ENCODE assay signal across 9 mouse cellular contexts in the genomic region with DNA sequence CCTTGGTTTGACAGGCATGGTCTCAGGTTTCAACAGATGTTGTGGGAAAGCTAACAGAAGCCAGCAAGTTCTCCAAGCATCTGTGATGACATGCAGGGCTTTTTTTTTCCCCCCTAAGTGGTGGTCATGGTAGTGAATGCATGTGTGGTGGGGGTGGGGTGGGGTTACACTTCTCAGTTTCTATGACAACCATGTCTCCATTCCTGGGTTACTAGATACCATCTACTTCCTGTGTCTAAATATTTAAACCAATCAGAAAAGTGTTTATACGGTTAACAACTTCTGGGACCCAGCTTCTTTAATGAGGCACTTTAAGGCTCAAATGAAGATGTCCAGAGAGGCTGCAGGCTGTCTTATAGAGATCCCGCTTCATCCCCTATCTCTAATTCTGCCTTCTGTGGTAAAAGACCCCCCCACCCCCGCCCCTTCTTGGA. TPM values are rescaled to one million over a fixed set of nuclear protein-coding genes. Genes with fewer than 3 reads are reported as not detected.
DNase-seq lines count a peak whose midpoint lies in the region; ATAC-seq and TF ChIP-seq lines count a peak whose summit lies in the region.
"Had no signal": no experiment of that assay in that cellular context is flagged by ENCODE, and none has a peak within 500 bp of the region (broad histone marks: within the 10 kb centered on the region; RNA-seq: fewer than 3 reads in every experiment).

No protein-coding gene starts in this region.

- peak overlapping the region; percentile 86 for H3K4me2 ChIP-seq in kidney, embryonic 14.5 days (replicated peaks; ENCODE audit: low read depth, low read length)
- peak overlapping the region; percentile 72 for H3K4me2 ChIP-seq in heart, embryonic 14.5 days (ENCODE audit: low read length)
- H3K4me2 ChIP-seq in liver, embryonic 16.5 days (ENCODE audit: low read depth, low read length) = peak overlapping the region; percentile 88
- peak overlapping the region; percentile 73 for H3K4me2 ChIP-seq in stomach, embryonic 15.5 days

- H3K4me3 ChIP-seq in kidney, embryonic 14.5 days (ENCODE audit: low read length) = peak overlapping the region; percentile 85; the same call in 1 of the 2 replicates
- H3K4me3 ChIP-seq in bone marrow macrophage, adult 2 months (ENCODE audit: insufficient read depth, low read length) = peak overlapping the region; percentile 97
- H3K4me3 ChIP-seq in heart, embryonic 14.5 days (ENCODE audit: control insufficient read depth in 1 of 2, insufficient read depth in 1 of 2, low read depth in 1 of 2, low read length in 2 of 2) = 0 out of 4 replicates have a peak overlapping the region, but pooled peaks of 1 of the 2 experiments have one; percentile 73
- H3K4me3 ChIP-seq in liver, embryonic 16.5 days (ENCODE audit: low read depth, low read length) = peak overlapping the region; percentile 77; the same call in 1 of the 2 replicates
- peak overlapping the region; percentile 86 for H3K4me3 ChIP-seq in stomach, embryonic 15.5 days (replicated peaks)

- 23% methylated on average over 3 of the region's 3 CpGs for WGBS in kidney, embryonic 14.5 days
- WGBS in heart, embryonic 14.5 days = 40% methylated on average over 3 of the region's 3 CpGs
- 4% methylated on average over 3 of the region's 3 CpGs for WGBS in liver, embryonic 16.5 days (ENCODE audit: insufficient replicate concordance)
- WGBS in stomach, embryonic 15.5 days = 14% methylated on average over 3 of the region's 3 CpGs

- peaks cover 23% of the 10 kb centered on the region for H3K4me1 ChIP-seq in kidney, embryonic 14.5 days (ENCODE audit: control insufficient read depth, insufficient read depth, low read length)
- peaks cover 14% of the 10 kb centered on the region for H3K4me1 ChIP-seq in bone marrow macrophage, adult 2 months (ENCODE audit: control insufficient read depth, insufficient read depth, low read length)
- peaks cover 18 to 41% of the 10 kb centered on the region in 2 experiments for H3K4me1 ChIP-seq in heart, embryonic 14.5 days (ENCODE audit: control insufficient read depth in 2 of 2, insufficient read depth in 2 of 2, low read length in 2 of 2)
- H3K4me1 ChIP-seq in liver, embryonic 16.5 days (ENCODE audit: control insufficient read depth, low read depth, low read length) = peaks cover 23% of the 10 kb centered on the region
- H3K4me1 ChIP-seq in stomach, embryonic 15.5 days = peaks cover 9% of the 10 kb centered on the region

- no peaks in the 10 kb centered on the region for H3K36me3 ChIP-seq in kidney, embryonic 14.5 days (ENCODE audit: control insufficient read depth, insufficient read depth, low read length)
- H3K36me3 ChIP-seq in heart, embryonic 14.5 days (ENCODE audit: control insufficient read depth, insufficient read depth, low read length) = no peaks in the 10 kb centered on the region
- no peaks in the 10 kb centered on the region for H3K36me3 ChIP-seq in liver, embryonic 16.5 days (ENCODE audit: control insufficient read depth, insufficient read depth)
- H3K36me3 ChIP-seq in stomach, embryonic 15.5 days = no peaks in the 10 kb centered on the region

- no peak overlapping the region for H3K27ac ChIP-seq in kidney, embryonic 14.5 days (ENCODE audit: low read depth, low read length)
- peak overlapping the region; percentile 60 for H3K27ac ChIP-seq in bone marrow macrophage, adult 2 months (ENCODE audit: insufficient read depth, low read depth, low read length)
- H3K27ac ChIP-seq in heart, embryonic 14.5 days (replicated peaks in 1 of 2; ENCODE audit: control insufficient read depth in 1 of 2, insufficient read depth in 1 of 2, low read depth in 2 of 2, low read length in 2 of 2) = peak overlapping the region in 1 of 2 experiments; percentile 78; a peak in 2 of 4 replicates
- peak overlapping the region; percentile 26; the same call in 1 of the 2 replicates for H3K27ac ChIP-seq in liver, embryonic 16.5 days (ENCODE audit: low read length)
- peak overlapping the region; percentile 79 for H3K27ac ChIP-seq in stomach, embryonic 15.5 days

- H3K27me3 ChIP-seq in kidney, embryonic 14.5 days (ENCODE audit: control insufficient read depth, insufficient read depth, low read length) = no peaks in the 10 kb centered on the region
- H3K27me3 ChIP-seq in heart, embryonic 14.5 days (ENCODE audit: control insufficient read depth, insufficient read depth, low read length) = no peaks in the 10 kb centered on the region
- no peaks in the 10 kb centered on the region for H3K27me3 ChIP-seq in liver, embryonic 16.5 days (ENCODE audit: control insufficient read depth, insufficient read depth, low read depth, low read length)
- no peaks in the 10 kb centered on the region for H3K27me3 ChIP-seq in stomach, embryonic 15.5 days (replicated peaks)
- H3K27me3 ChIP-seq: Patski had no signal

- DNase-seq in kidney, adult 11 months = no peak
- no peak for DNase-seq in adrenal gland, adult 2 months
- no peak for DNase-seq in left cerebral cortex, adult 11 months (ENCODE audit: low spot score)

- no peak for TF ChIP-seq CTCF in bone marrow macrophage, adult 2 months (IDR thresholded peaks at IDR 0.05; ENCODE audit: low read depth, low read length)

- H3K9ac ChIP-seq in kidney, embryonic 14.5 days (ENCODE audit: low read depth, low read length) = 0 out of 2 replicates have a peak overlapping the region, but pooled peaks have one; percentile 79
- peak overlapping the region; percentile 5; the same call in 1 of the 2 replicates for H3K9ac ChIP-seq in heart, embryonic 14.5 days (ENCODE audit: low read length)
- no peak overlapping the region for H3K9ac ChIP-seq in liver, embryonic 16.5 days (ENCODE audit: low read depth, low read length)
- H3K9ac ChIP-seq in stomach, embryonic 15.5 days = no peak overlapping the region

- H3K9me3 ChIP-seq in kidney, embryonic 14.5 days (ENCODE audit: control insufficient read depth, low read length) = no peaks in the 10 kb centered on the region
- no peaks in the 10 kb centered on the region for H3K9me3 ChIP-seq in heart, embryonic 14.5 days (ENCODE audit: control insufficient read depth, low read length)
- H3K9me3 ChIP-seq in liver, embryonic 16.5 days (replicated peaks; ENCODE audit: control insufficient read depth, low read length) = no peaks in the 10 kb centered on the region
- no peaks in the 10 kb centered on the region for H3K9me3 ChIP-seq in stomach, embryonic 15.5 days

- ATAC-seq in kidney, embryonic 14.5 days (ENCODE audit: low FRiP score, low TSS enrichment) = no peak
- ATAC-seq in heart, embryonic 14.5 days (ENCODE audit: insufficient number of reproducible peaks, insufficient read depth, low FRiP score, low read depth) = no peak
- ATAC-seq in liver, embryonic 16.5 days (ENCODE audit: low read depth) = no peak
- 0 out of 2 replicates have a peak, but pooled peaks have one; percentile 6 for ATAC-seq in stomach, embryonic 15.5 days (ENCODE audit: insufficient read depth, low FRiP score, low read depth)

- no peak for TF ChIP-seq POLR2A in bone marrow macrophage, adult 2 months (IDR thresholded peaks at IDR 0.05; ENCODE audit: borderline replicate concordance, low read depth, low read length)

RNA-seq across cellular contexts. Expression of a gene that starts 2.0 kb away (rescaled TPM):
- polyA plus RNA-seq in kidney, embryonic 14.5 days (2014; fragmentation: Nextera tagmentation; extraction: Ambion mirVana) = 70.2 and 81.3 TPM in 2 replicates
- 27.7 and 33.6 TPM in 2 replicates for polyA plus RNA-seq in bone marrow macrophage, adult 2 months (2012; ENCODE audit: insufficient read depth, insufficient read length, missing spikeins)
- 78.3 and 81.0 TPM in 2 replicates for polyA plus RNA-seq in heart, embryonic 14.5 days (2014; fragmentation: Nextera tagmentation; extraction: Ambion mirVana)
- 18.6 and 23.5 TPM in 2 replicates for polyA plus RNA-seq in liver, embryonic 16.5 days (2015; fragmentation: Nextera tagmentation; extraction: Ambion mirVana)
- 58.0 and 69.1 TPM in 2 replicates for polyA plus RNA-seq in stomach, embryonic 15.5 days (2015; fragmentation: Nextera tagmentation; extraction: Ambion mirVana)
- 10 to 100 TPM; 60.7 to 62.1 TPM for total RNA-seq in adrenal gland, adult 2 months (2021)
- polyA plus RNA-seq in adrenal gland, adult 2 months (2012; rRNA removed) = 22.0 and 27.6 TPM in 2 replicates

Comparison
In these comparisons a context has a peak if more than half of its experiments do, and no peak if none do; other contexts are left out.
1. H3K9ac ChIP-seq: peak in kidney, embryonic 14.5 days (single experiment) and heart, embryonic 14.5 days (single experiment); none in liver, embryonic 16.5 days (single experiment) and stomach, embryonic 15.5 days (single experiment).
2. Peak in every context shown above with its lines, with median percentiles within 50 percentile points of each other: H3K4me2 ChIP-seq.